Mouse (Mus musculus): ENCODE data around the gene Ppp1r17. TPM values are rescaled to one million over a fixed set of nuclear protein-coding genes. Genes with fewer than 3 reads are reported as not detected.

Gene Ppp1r17
- not detected for total RNA-seq (2023)

DNA sequence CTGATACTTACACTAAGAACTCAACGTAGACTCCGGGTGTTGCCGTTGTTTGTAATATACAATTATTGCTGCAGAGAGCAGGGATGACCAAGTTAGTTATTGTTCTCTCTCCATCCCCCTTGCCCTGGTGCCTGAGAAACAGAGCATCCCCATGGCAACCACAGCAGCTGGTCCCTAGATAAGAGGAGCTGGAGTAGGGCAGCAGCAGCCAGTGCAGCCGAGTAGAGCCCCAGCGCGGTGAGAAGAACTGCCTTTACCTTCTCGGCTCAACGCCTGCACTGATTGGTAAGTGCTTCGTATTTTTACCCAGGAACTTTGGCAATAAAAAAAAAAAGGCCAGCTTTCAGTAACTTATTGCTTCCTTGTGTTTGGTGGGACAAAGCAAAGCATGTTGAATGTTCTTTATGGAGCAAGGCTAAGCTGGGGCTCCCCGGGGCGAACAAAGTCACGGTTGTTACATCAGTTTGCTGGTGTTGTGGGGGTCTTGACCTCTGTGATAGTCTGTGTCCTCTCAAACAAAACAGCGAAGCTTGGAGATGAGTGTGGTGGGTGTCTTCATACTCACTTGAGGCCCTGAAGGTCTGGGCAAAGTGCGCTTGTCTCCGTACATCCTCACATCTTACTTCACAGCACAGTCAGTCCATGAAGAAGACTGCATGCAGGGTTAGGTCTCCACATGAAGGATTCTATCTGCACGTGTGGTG is at the start of gene Ppp1r17:
TSS of gene Ppp1r17 (plus strand) at position 207 of the 704 bp plus-strand sequence.

Other genes with a start within 250 kb of the Ppp1r17 start
- not detected for gene Itprid1, start 180.6 kb upstream of the Ppp1r17 start, total RNA-seq (2023)